Mouse (Mus musculus): ENCODE results near the gene Creb3l2.

DNA sequence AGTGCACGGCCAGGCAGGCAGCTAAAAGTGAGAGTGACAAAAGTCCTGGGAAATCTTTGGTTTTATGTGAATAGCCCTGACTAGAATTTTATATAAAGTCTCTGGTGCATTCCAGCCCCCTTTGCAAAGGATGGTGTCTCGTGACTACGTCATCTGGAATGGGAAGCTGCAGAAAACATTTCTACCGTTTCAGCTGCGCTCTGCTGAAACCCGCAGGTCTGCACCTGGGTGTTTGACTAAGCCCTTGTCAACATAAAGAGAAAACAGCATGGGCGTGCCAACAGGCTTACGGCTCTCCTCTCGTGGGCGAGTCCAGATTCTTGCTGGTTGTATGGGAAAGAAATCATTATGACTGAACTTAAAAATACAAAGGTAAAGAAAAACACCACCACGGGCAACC is 13.9 kb downstream of the Creb3l2 start:
- TF ChIP-seq EP300 (IDR thresholded peaks at IDR 0.05; ENCODE audit: low read depth), result no peak
- no peak for TF ChIP-seq CTCF (IDR thresholded peaks at IDR 0.05; ENCODE audit: low read depth)

Measured in heart, postnatal 0 days (tissue).